Mouse (Mus musculus) C2C12 (cell line): ENCODE data around the gene Znrf3.

Experiments used
- CTCF ChIP-seq: IDR thresholded peaks from one replicate; pipeline ENCODE4 v1.5.1; 2011; ENCODE audit not compliant: control insufficient read depth, insufficient read depth, insufficient read length
- MAX ChIP-seq: IDR thresholded peaks from one replicate; pipeline ENCODE4 v1.6.1; 2011; ENCODE audit warnings: mild to moderate bottlenecking, control low read depth
- MYOD1 ChIP-seq: IDR thresholded peaks from one replicate; pipeline ENCODE4 v1.6.1; 2011; ENCODE audit warnings: low read depth; ENCODE audit not compliant: control insufficient read depth, insufficient read length
- MYOG ChIP-seq: IDR thresholded peaks from one replicate; pipeline ENCODE4 v1.6.1; 2011; ENCODE audit not compliant: control insufficient read depth, insufficient read length; ENCODE audit errors: extremely low read depth

DNA sequence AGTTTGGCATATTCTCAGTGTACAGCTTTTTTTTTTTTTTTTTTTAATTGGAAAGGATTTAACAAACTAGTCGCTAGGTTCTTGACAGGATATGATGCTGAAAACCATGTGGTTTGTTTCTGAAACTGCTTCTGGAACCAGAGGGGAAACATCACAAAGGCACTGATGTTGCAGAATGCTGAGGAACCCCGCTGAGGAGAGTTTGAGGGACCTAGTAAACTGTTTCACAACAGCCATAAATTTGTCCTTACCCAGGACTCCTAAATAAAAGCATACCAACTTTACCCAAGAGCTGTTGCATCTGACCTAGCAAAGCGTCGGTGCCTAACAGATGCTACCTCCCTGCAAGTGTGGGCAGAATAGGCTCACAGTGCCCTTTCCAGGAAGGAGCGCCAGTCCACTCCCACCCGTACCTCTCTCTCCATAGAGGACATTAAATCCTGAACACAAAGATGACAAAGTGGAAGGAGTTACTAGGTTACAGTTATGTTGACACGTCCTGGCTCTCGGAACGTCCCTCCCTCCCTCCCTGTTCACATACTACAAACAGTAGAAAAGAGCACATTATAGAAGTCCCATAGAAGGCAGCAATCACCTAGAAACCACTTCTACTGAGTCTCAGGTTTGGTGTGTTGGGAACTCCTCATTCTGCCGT is 184.6 kb downstream of the Znrf3 start:
- TF ChIP-seq CTCF (no peak), MAX (no peak), MYOD1 (no peak), MYOG (no peak)
